Mouse (Mus musculus) neural tube, embryonic 12.5 days (tissue): ENCODE measurements around the gene Mlxip. TPM values are rescaled to one million over a fixed set of nuclear protein-coding genes. Genes with fewer than 3 reads are reported as not detected.

Experiments used
- ATAC-seq: fragments of 200-750 bp; cut with Nextera tagmentation; 2 replicates; pipeline ENCODE4 v1.8.0; 2017; ENCODE audit warnings: low read depth, mild to moderate bottlenecking, moderate TSS enrichment, moderate library complexity; ENCODE audit not compliant: low FRiP score
- H3K27ac ChIP-seq: fragments of 300-500 bp; sonication (generic); 2 replicates; pipeline ENCODE4 v1.5.1; 2016
- H3K27me3 ChIP-seq: fragments of 300-500 bp; sonication (generic); replicated peaks from 2 replicates; pipeline ENCODE4 v1.6.1; 2016; ENCODE audit warnings: mild to moderate bottlenecking
- H3K36me3 ChIP-seq: fragments of 300-500 bp; sonication (generic); 2 replicates; pipeline ENCODE4 v1.6.1; 2016; ENCODE audit warnings: mild to moderate bottlenecking
- H3K4me1 ChIP-seq: fragments of 300-500 bp; sonication (generic); 2 replicates; pipeline ENCODE4 v1.6.1; 2016
- H3K4me2 ChIP-seq: fragments of 300-500 bp; sonication (generic); replicated peaks from 2 replicates; pipeline ENCODE4 v1.6.1; 2016; ENCODE audit warnings: mild to moderate bottlenecking
- H3K4me3 ChIP-seq: fragments of 300-500 bp; sonication (generic); 2 replicates; pipeline ENCODE4 v1.5.1; 2016
- H3K9ac ChIP-seq: fragments of 300-500 bp; sonication (generic); 2 replicates; pipeline ENCODE4 v1.6.1; 2016; ENCODE audit warnings: mild to moderate bottlenecking
- H3K9me3 ChIP-seq: fragments of 300-500 bp; sonication (generic); 2 replicates; pipeline ENCODE4 v1.6.1; 2016; ENCODE audit warnings: mild to moderate bottlenecking
- WGBS: fragments of 180-500 bp; shearing (Covaris S2); methylation state at CpG from one replicate; pipeline ENCODE4 v1.1.7; 2016; 5-methylcytosine and 5-hydroxymethylcytosine counted together
- polyA plus RNA-seq: library from polyadenylated mRNA; unstranded; fragments of >200 nt; fragmentation: Nextera tagmentation; extraction: Ambion mirVana; gene quantifications from 2 replicates; pipeline ENCODE4 v1.2.1, GENCODE M21; 2016

The Mlxip gene
- polyA plus RNA-seq, 1 experiment from 2014 or later: 23.3 TPM

GRCm38 (mm10) chr5:123368869-123369488 lies 25.6 kb upstream of the Mlxip start:
- no peak overlapping the region for H3K4me2 ChIP-seq
- no peaks in the 10 kb centered on the region for H3K4me1 ChIP-seq
- ATAC-seq: no peak
- no peak overlapping the region for H3K27ac ChIP-seq
- no peak overlapping the region for H3K9ac ChIP-seq
- 81% methylated on average over 13 of the region's 13 CpGs for WGBS
- no peaks in the 10 kb centered on the region for H3K27me3 ChIP-seq
- H3K36me3 ChIP-seq: peaks cover 82% of the 10 kb centered on the region
- no peak overlapping the region for H3K4me3 ChIP-seq
- H3K9me3 ChIP-seq: no peaks in the 10 kb centered on the region

- Histone ChIP-seq H3K27me3 (no peaks in the 10 kb centered on the region), H3K4me1 (no peaks in the 10 kb centered on the region), H3K9ac (no peak overlapping the region), H3K9me3 (no peaks in the 10 kb centered on the region), H3K36me3 (peaks cover 80% of the 10 kb centered on the region), H3K27ac (no peak overlapping the region), H3K4me2 (no peak overlapping the region), H3K4me3 (no peak overlapping the region)
- WGBS: 91% methylated on average over 5 of the region's 5 CpGs
- ATAC-seq: no peak
Measured at GRCm38 (mm10) chr5:123370049-123370448, 24.5 kb upstream of the Mlxip start.

- Histone ChIP-seq H3K4me1 (no peaks in the 10 kb centered on the region), H3K4me2 (no peak overlapping the region), H3K4me3 (no peak overlapping the region), H3K27ac (no peak overlapping the region), H3K27me3 (no peaks in the 10 kb centered on the region), H3K9me3 (no peaks in the 10 kb centered on the region), H3K36me3 (peaks cover 48% of the 10 kb centered on the region), H3K9ac (no peak overlapping the region)
- ATAC-seq: no peak
- 94% methylated on average over 10 of the region's 10 CpGs for WGBS
Measured at GRCm38 (mm10) chr5:123375262-123375661, 19.3 kb upstream of the Mlxip start.

- ATAC-seq: no peak
- peaks cover 41% of the 10 kb centered on the region for H3K36me3 ChIP-seq
- WGBS: 93% methylated on average over 6 of the region's 6 CpGs
- no peak overlapping the region for H3K27ac ChIP-seq
- H3K9me3 ChIP-seq: no peaks in the 10 kb centered on the region
- no peak overlapping the region for H3K4me3 ChIP-seq
- no peak overlapping the region for H3K9ac ChIP-seq
- H3K27me3 ChIP-seq: no peaks in the 10 kb centered on the region
- H3K4me1 ChIP-seq: no peaks in the 10 kb centered on the region
- H3K4me2 ChIP-seq: no peak overlapping the region
Measured at GRCm38 (mm10) chr5:123375793-123376452, 18.7 kb upstream of the Mlxip start.

- Histone ChIP-seq H3K27ac (no peak overlapping the region), H3K9me3 (no peaks in the 10 kb centered on the region), H3K4me2 (no peak overlapping the region), H3K4me3 (no peak overlapping the region), H3K4me1 (no peaks in the 10 kb centered on the region), H3K36me3 (peaks cover 35% of the 10 kb centered on the region), H3K9ac (no peak overlapping the region), H3K27me3 (no peaks in the 10 kb centered on the region)
- WGBS: 45% methylated on average over 10 of the region's 10 CpGs
- ATAC-seq: no peak
Measured at GRCm38 (mm10) chr5:123376569-123376968, 18.0 kb upstream of the Mlxip start.

- ATAC-seq: no peak
- no peak overlapping the region for H3K9ac ChIP-seq
- H3K27ac ChIP-seq: no peak overlapping the region
- H3K4me1 ChIP-seq: peaks cover 4% of the 10 kb centered on the region; the same call in 1 of the 2 replicates
- H3K27me3 ChIP-seq: no peaks in the 10 kb centered on the region
- peaks cover 27% of the 10 kb centered on the region for H3K36me3 ChIP-seq
- no peak overlapping the region for H3K4me2 ChIP-seq
- 72% methylated on average over 15 of the region's 15 CpGs for WGBS
- H3K4me3 ChIP-seq: no peak overlapping the region
- no peaks in the 10 kb centered on the region for H3K9me3 ChIP-seq
Measured at GRCm38 (mm10) chr5:123377120-123377955, 17.3 kb upstream of the Mlxip start.

GRCm38 (mm10) chr5:123378712-123379111 lies 15.9 kb upstream of the Mlxip start:
- WGBS: 78% methylated on average over 9 of the region's 9 CpGs

GRCm38 (mm10) chr5:123379504-123379931 lies 15.1 kb upstream of the Mlxip start:
- Histone ChIP-seq H3K4me2 (no peak overlapping the region), H3K9me3 (no peaks in the 10 kb centered on the region), H3K36me3 (peaks cover 8% of the 10 kb centered on the region), H3K27me3 (no peaks in the 10 kb centered on the region), H3K9ac (no peak overlapping the region), H3K4me3 (no peak overlapping the region), H3K27ac (no peak overlapping the region), H3K4me1 (peaks cover 4% of the 10 kb centered on the region; the same call in 1 of the 2 replicates)
- 78% methylated on average over 5 of the region's 5 CpGs for WGBS
- ATAC-seq: no peak

More at GRCm38 (mm10) chr5:123378712-123379111, 15.9 kb upstream of the Mlxip start:
- no peak overlapping the region for H3K27ac ChIP-seq
- H3K36me3 ChIP-seq: peaks cover 14% of the 10 kb centered on the region
- H3K27me3 ChIP-seq: no peaks in the 10 kb centered on the region
- H3K4me2 ChIP-seq: no peak overlapping the region
- H3K9ac ChIP-seq: no peak overlapping the region
- H3K4me3 ChIP-seq: no peak overlapping the region
- peaks cover 4% of the 10 kb centered on the region; the same call in 1 of the 2 replicates for H3K4me1 ChIP-seq
- ATAC-seq: no peak
- no peaks in the 10 kb centered on the region for H3K9me3 ChIP-seq

GRCm38 (mm10) chr5:123381968-123382367 lies 12.6 kb upstream of the Mlxip start:
- WGBS: 41% methylated on average over 20 of the region's 20 CpGs
- Histone ChIP-seq H3K4me3 (no peak overlapping the region), H3K27ac (no peak overlapping the region), H3K4me1 (peaks cover 4% of the 10 kb centered on the region; the same call in 1 of the 2 replicates), H3K27me3 (no peaks in the 10 kb centered on the region), H3K4me2 (no peak overlapping the region), H3K36me3 (no peaks in the 10 kb centered on the region), H3K9me3 (no peaks in the 10 kb centered on the region), H3K9ac (no peak overlapping the region)
- no peak for ATAC-seq

- Histone ChIP-seq H3K36me3 (no peaks in the 10 kb centered on the region), H3K27me3 (no peaks in the 10 kb centered on the region), H3K9ac (no peak overlapping the region), H3K4me1 (peaks cover 4% of the 10 kb centered on the region; the same call in 1 of the 2 replicates), H3K4me2 (no peak overlapping the region), H3K4me3 (no peak overlapping the region), H3K9me3 (no peaks in the 10 kb centered on the region), H3K27ac (no peak overlapping the region)
- no peak for ATAC-seq
- WGBS: 87% methylated on average over 8 of the region's 8 CpGs
Measured at GRCm38 (mm10) chr5:123382686-123383085, 11.9 kb upstream of the Mlxip start.

GRCm38 (mm10) chr5:123388452-123388851 lies 6.1 kb upstream of the Mlxip start:
- 17% methylated on average over 3 of the region's 3 CpGs for WGBS
- Histone ChIP-seq H3K9ac (no peak overlapping the region), H3K27ac (no peak overlapping the region), H3K4me1 (peaks cover 13% of the 10 kb centered on the region), H3K9me3 (no peaks in the 10 kb centered on the region), H3K4me3 (no peak overlapping the region), H3K27me3 (no peaks in the 10 kb centered on the region), H3K36me3 (no peaks in the 10 kb centered on the region), H3K4me2 (no peak overlapping the region)
- no peak for ATAC-seq
